Mouse (Mus musculus) liver, postnatal 0 days (tissue): ENCODE measurements around the gene Prrx2. TPM values are rescaled to one million over a fixed set of nuclear protein-coding genes. Genes with fewer than 3 reads are reported as not detected.
"Not testable (repeated sequence)": the region's sequence is repeated elsewhere in the genome, so short reads cannot be mapped to it uniquely, and the experiment has no call there.

Experiments used
- ATAC-seq: fragments of 200-750 bp; cut with Nextera tagmentation; 2 replicates; pipeline ENCODE4 v1.8.0; 2017; ENCODE audit warnings: mild to moderate bottlenecking, moderate library complexity
- DNase-seq: peaks from one replicate; pipeline ENCODE4 v3.0.0-alpha.2; 2016
- H3K27ac ChIP-seq: fragments of 300-500 bp; sonication (generic); 2 replicates; pipeline ENCODE4 v1.5.1; 2014; ENCODE audit warnings: antibody characterized with exemption, moderate library complexity, mild to moderate bottlenecking, low read depth
- H3K27me3 ChIP-seq: fragments of 300-500 bp; sonication (generic); 2 replicates; pipeline ENCODE4 v1.6.1; 2014; ENCODE audit warnings: low read length, control low read depth, mixed read lengths; ENCODE audit not compliant: insufficient read depth
- H3K36me3 ChIP-seq: fragments of 300-500 bp; sonication (generic); replicated peaks from 2 replicates; pipeline ENCODE4 v1.6.1; 2014; ENCODE audit warnings: mild to moderate bottlenecking, control low read depth, low read length, moderate library complexity, mixed read lengths; ENCODE audit not compliant: insufficient read depth
- H3K4me1 ChIP-seq: fragments of 300-500 bp; sonication (generic); 2 replicates; pipeline ENCODE4 v1.6.1; 2014; ENCODE audit warnings: antibody characterized with exemption, mild to moderate bottlenecking, control low read depth; ENCODE audit not compliant: insufficient read depth
- H3K4me2 ChIP-seq: fragments of 300-500 bp; sonication (generic); 2 replicates; pipeline ENCODE4 v1.6.1; 2014; ENCODE audit warnings: low read depth, mild to moderate bottlenecking, low read length, moderate library complexity, mixed read lengths
- H3K4me3 ChIP-seq: fragments of 300-500 bp; sonication (generic); 2 replicates; pipeline ENCODE4 v1.5.1; 2014; ENCODE audit warnings: low read depth, low read length
- H3K9ac ChIP-seq: fragments of 300-500 bp; sonication (generic); replicated peaks from 2 replicates; pipeline ENCODE4 v1.6.1; 2014; ENCODE audit warnings: mild to moderate bottlenecking, moderate library complexity
- H3K9me3 ChIP-seq: fragments of 300-500 bp; sonication (generic); 2 replicates; pipeline ENCODE4 v1.6.1; 2016; ENCODE audit warnings: mild to moderate bottlenecking, control low read depth, low read length, mixed read lengths
- CTCF ChIP-seq: sonication (generic); IDR thresholded peaks from 2 replicates; pipeline ENCODE4 v1.5.1; 2016; ENCODE audit warnings: antibody characterized with exemption, low read depth
- EP300 ChIP-seq: IDR thresholded peaks from 2 replicates; pipeline ENCODE4 v1.6.1; 2016; ENCODE audit warnings: antibody characterized with exemption, low read depth, mild to moderate bottlenecking
- WGBS: fragments of 180-500 bp; shearing (Covaris S2); extraction: QIAGEN DNeasy Blood & Tissue Kit; methylation state at CpG from one replicate; pipeline ENCODE4 v1.1.7; 2014; ENCODE audit not compliant: insufficient replicate concordance; 5-methylcytosine and 5-hydroxymethylcytosine counted together
- polyA plus RNA-seq: library from polyadenylated mRNA; unstranded; fragments of >200 nt; fragmentation: Nextera tagmentation; extraction: Ambion mirVana; gene quantifications from 2 replicates; pipeline ENCODE4 v1.2.1, GENCODE M21; 2015

Gene Prrx2
- polyA plus RNA-seq, 1 experiment from 2014 or later: 0.07 TPM

DNA sequence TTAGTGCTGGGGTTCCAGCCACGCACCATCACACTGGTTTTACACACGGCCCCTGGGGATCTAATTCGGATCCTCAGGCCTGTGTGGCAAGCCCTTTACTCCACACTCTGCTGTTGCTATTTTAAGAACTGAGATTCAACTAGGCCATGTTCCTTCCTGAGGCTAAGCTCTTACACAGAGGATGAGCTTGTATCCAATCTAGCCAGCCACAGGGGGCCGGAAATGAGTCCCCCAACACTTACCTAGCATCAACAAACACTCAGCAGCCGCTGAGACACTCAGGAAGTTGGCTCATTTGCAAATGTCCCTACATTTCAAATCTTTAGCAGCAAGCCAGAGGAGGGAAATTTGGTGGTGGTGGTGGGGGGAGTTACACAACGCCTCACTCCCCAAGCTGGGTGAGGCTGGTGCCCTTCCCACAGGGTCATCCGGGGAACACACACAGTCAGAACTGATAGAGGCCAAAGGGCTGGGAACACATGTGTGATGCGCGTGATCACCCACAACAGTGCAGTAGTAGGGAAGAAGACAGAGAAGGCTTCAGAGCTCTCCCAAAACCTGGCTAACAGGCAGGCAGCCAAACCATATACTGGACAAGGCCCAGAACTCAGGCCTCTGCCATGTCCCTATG, 92.5 kb downstream of the Prrx2 start:
- 43% methylated on average over 9 of the region's 9 CpGs for WGBS
- DNase-seq: no peak
- H3K27ac ChIP-seq: peak overlapping the region; percentile 45

DNA sequence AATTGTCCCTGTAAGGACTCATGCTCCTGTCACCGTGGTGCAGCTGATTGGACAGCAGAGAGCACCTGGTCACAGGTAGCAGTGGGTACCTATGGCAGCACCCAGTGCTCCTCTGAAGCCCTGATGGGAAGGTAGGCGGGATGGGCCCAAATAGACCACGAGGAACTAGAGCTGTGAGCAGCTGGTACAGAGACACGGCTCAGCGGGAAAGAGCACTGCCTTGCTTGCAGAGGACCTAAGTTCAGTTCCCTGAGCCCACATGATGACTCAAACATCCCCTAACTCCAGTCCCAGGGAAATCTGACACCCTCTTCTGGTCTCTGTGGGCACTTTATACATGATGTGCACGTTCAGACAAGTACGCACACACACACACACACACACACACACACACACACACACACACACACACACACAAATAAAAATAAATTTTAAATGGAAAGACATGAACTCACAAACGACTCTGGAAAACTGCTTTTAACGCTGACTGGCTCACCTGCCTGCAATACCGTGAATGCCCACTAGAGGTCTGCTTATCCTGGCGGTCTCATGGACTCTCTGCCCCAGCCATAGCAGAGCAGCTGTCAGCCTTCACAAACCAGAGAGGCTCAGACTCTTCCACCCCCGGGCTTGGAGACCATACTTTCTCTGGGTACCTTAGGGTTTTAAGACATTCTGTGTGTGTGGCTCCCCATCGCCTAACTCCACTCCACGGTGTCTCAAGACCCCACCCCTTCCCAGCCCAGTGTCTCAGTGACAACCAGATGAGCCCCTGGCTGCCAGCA, 93.3 kb downstream of the Prrx2 start:
- WGBS: 26% methylated on average over 14 of the region's 14 CpGs
- ATAC-seq: peak; percentile 59

More for the DNA sequence above, 92.5 kb downstream of the Prrx2 start:
- Histone ChIP-seq H3K4me3 (no peak overlapping the region), H3K36me3 (no peaks in the 10 kb centered on the region), H3K9me3 (no peaks in the 10 kb centered on the region), H3K27me3 (no peaks in the 10 kb centered on the region), H3K4me2 (no peak overlapping the region), H3K4me1 (peaks cover 28% of the 10 kb centered on the region), H3K9ac (no peak overlapping the region)
- ATAC-seq: peak; percentile 35; the same call in 1 of the 2 replicates
- TF ChIP-seq CTCF: no peak
- 0 out of 2 replicates have a peak, but pooled peaks have one; percentile 32 for TF ChIP-seq EP300

DNA sequence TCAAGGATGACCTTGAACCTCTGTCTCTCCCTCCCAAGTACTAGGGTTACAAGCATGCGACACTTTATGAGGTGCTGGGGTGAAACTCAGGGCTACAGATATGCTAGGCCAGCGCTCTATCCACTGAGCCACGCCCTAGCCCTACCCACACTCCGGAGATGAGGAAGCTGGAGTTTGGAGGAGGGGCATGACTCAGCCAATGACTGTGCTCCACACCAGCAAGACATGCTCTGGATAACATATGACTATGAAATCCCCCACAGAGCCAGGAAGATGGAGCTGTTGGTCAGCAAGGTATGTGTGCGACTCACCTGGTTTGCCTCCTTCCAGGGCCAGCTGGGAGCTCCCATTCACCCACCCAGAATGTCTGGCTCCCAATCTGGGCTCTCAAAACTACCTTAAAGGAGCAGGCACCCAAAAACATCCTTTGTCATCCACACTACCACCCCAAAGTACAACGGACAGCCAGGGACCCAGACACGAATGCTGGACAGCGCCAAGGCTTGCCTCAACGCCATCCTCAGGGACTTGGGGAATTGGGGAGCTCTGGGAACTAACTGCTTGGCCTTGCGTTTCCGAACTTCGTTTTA, 94.2 kb downstream of the Prrx2 start:
- Histone ChIP-seq H3K4me3 (peak overlapping the region; percentile 40), H3K4me1 (peaks cover 28% of the 10 kb centered on the region), H3K36me3 (no peaks in the 10 kb centered on the region), H3K27ac (peak overlapping the region; percentile 75), H3K9me3 (no peaks in the 10 kb centered on the region), H3K4me2 (peak overlapping the region; percentile 70), H3K27me3 (no peaks in the 10 kb centered on the region), H3K9ac (peak overlapping the region; percentile 48)
- DNase-seq (peak; percentile 76), ATAC-seq (peak; percentile 82)
- WGBS: 21% methylated on average over 12 of the region's 12 CpGs
- TF ChIP-seq EP300: no peak
- no peak for TF ChIP-seq CTCF

More for the DNA sequence above, 93.3 kb downstream of the Prrx2 start:
- TF ChIP-seq CTCF (peak; percentile 94), EP300 (no peak)
- Histone ChIP-seq H3K4me2 (peak overlapping the region; percentile 70), H3K36me3 (no peaks in the 10 kb centered on the region), H3K27me3 (no peaks in the 10 kb centered on the region), H3K4me1 (peaks cover 28% of the 10 kb centered on the region), H3K9ac (no peak overlapping the region; the same call in 1 of the 2 replicates), H3K9me3 (no peaks in the 10 kb centered on the region), H3K4me3 (peak overlapping the region; percentile 13; the same call in 1 of the 2 replicates), H3K27ac (peak overlapping the region; percentile 71)
- peak; percentile 89 for DNase-seq

DNA sequence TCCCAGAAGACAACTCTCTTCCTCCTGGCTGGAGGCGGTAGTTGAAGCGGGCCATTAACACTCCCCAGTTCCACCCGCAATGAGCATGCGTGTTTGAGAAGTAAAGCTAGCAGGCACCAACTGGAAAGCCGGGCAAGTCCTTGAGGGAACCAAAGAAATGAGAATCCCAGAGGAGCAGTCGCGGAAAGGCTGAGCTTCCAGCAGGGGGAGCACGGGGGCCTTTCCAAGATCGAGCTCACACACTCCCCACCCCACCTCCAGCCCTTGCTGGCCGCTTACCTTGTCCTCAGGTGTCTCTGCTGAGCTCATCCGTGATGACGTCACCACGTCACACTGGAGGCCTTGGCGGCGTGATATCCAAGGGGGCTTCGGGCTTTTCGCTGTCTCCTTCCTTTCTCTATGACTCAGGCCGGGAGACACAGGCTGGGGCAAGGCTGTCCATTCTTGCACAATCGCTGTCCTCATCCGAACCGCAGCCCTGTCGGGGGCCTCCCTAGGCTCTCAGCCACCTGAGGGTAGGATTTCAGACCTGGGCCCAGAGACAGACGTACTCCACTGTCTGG, 94.8 kb downstream of the Prrx2 start, which contains the start of gene Ptges:
TSS of gene Ptges (minus strand) at position 381 of the 563 bp plus-strand sequence.
- no peaks in the 10 kb centered on the region for H3K27me3 ChIP-seq
- H3K9ac ChIP-seq: peak within 1 kb of the TSS; percentile 48
- H3K36me3 ChIP-seq: no peaks in the 10 kb centered on the region
- peak; percentile 75 for DNase-seq
- no peak for TF ChIP-seq EP300
- peak; percentile 72 for TF ChIP-seq CTCF
- H3K9me3 ChIP-seq: no peaks in the 10 kb centered on the region
- peak within 1 kb of the TSS; percentile 70 for H3K4me2 ChIP-seq
- peak within 1 kb of the TSS; percentile 40 for H3K4me3 ChIP-seq
- peak; percentile 52 for ATAC-seq
- H3K4me1 ChIP-seq: peaks cover 28% of the 10 kb centered on the region
- WGBS: 2% methylated on average over 22 of the region's 23 CpGs
- peak within 1 kb of the TSS; percentile 75 for H3K27ac ChIP-seq

DNA sequence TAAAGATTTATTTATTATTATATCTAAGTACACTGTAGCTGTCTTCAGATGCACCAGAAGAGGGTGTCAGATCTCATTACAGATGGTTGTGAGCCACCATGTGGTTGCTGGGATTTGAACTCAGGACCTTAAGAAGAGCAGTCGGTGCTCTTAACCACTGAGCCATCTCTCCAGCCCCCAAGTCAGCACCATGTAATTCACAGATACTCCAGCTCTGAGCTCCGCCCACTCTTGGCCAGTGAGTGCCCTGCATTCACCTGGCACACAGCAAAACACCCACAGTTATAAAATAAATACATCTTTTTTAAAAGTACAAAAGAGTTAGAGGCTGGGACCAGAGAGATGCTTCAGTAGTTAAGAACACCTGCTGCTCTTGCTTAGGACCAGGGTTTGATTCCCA, 96.1 kb downstream of the Prrx2 start:
- H3K4me2 ChIP-seq, H3K4me3 ChIP-seq, DNase-seq, H3K27me3 ChIP-seq, ATAC-seq, H3K36me3 ChIP-seq, H3K9me3 ChIP-seq, H3K27ac ChIP-seq, H3K9ac ChIP-seq: not testable (repeated sequence)
- 71% methylated on average over 2 of the region's 2 CpGs for WGBS
- H3K4me1 ChIP-seq: peaks cover 28% of the 10 kb centered on the region

Other genes with a start within 250 kb of the Prrx2 start
- 0.22 TPM in 2 replicates for gene Cstad, start 239.9 kb upstream of the Prrx2 start, polyA plus RNA-seq
- not detected in 2 replicates for gene 1700001O22Rik, start 31.3 kb upstream of the Prrx2 start, polyA plus RNA-seq
- gene Ntmt1, start 27.1 kb upstream of the Prrx2 start, polyA plus RNA-seq: 27.8 and 30.2 TPM in 2 replicates
- 16.7 and 16.9 TPM in 2 replicates for gene Asb6, start 4.6 kb upstream of the Prrx2 start, polyA plus RNA-seq
- 1.4 and 1.7 TPM in 2 replicates for gene Ptges, start 94.9 kb downstream of the Prrx2 start, polyA plus RNA-seq
- 29.2 and 31.1 TPM in 2 replicates for gene Tor1b, start 118.0 kb downstream of the Prrx2 start, polyA plus RNA-seq
- 82.9 and 95.5 TPM in 2 replicates for gene Tor1a, start 133.0 kb downstream of the Prrx2 start, polyA plus RNA-seq
- gene BC005624, start 147.2 kb downstream of the Prrx2 start, polyA plus RNA-seq: 18.9 and 19.6 TPM in 2 replicates
- gene Usp20, start 147.3 kb downstream of the Prrx2 start, polyA plus RNA-seq: 2.7 and 3.5 TPM in 2 replicates